Mouse (Mus musculus): Measurements from ENCODE around the gene Abcc6.

GRCm38 (mm10) chr7:45921242-45921621 lies 108.9 kb downstream of the Abcc6 start, which contains the start of gene Emp3:
- TF ChIP-seq CTCF (IDR thresholded peaks at IDR 0.05; ENCODE audit: low read depth) (no peak), EP300 (IDR thresholded peaks at IDR 0.05; ENCODE audit: low read depth) (no peak)
